Mouse (Mus musculus) brain, embryonic 14.5 days (tissue): ENCODE measurements around the gene Gorab.

ENCODE experiments used
- CTCF ChIP-seq: fragments of 200-500 bp; IDR thresholded peaks from 2 replicates; pipeline ENCODE4 v1.5.1; 2012; ENCODE audit warnings: inconsistent platforms, mild to moderate bottlenecking, moderate library complexity, borderline replicate concordance; ENCODE audit not compliant: insufficient read depth, insufficient read length; ENCODE audit errors: extremely low read depth
- POLR2A ChIP-seq: fragments of 200-500 bp; IDR thresholded peaks from 2 replicates; pipeline ENCODE4 v1.6.1; 2012; ENCODE audit warnings: mild to moderate bottlenecking, inconsistent platforms, borderline replicate concordance; ENCODE audit not compliant: poor library complexity, insufficient read depth, insufficient read length, severe bottlenecking; ENCODE audit errors: extremely low read depth

DNA sequence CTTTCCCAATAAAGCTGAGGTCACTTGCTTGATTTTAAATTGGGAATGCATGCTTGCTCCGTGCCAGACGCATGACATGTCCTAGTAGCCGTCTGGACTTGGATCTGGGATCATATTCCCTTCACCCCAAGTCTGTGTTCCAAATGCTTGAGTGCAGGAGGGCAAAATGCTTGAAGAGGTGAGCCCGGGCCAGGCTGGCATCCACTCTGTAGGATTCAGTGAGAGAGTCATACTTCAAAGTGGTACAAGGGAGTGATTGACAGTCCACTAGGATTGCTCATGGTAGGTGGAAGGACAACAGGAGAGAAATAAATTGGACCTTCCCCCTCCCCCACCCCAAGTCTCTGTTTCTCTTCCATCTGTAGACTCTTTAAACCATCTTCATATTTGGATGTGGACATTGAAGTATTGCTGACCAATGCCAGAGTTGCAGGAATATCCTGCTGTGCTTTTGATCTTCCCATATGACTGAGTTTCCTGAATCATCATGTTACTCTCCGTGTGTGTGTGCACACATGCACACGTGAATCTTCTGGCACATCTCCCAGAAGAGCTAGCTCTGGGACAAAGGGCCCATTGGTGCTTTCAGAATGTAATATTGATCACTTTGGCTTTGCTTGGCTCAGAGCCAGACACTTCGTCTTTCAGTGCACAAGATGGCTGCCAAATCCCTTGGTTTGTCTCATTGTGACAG, 64.8 kb downstream of the Gorab start:
- no peak for TF ChIP-seq CTCF
- no peak for TF ChIP-seq POLR2A
